Mouse (Mus musculus) B cell, adult 2 months (primary cell): ENCODE results near the gene Galnt6.
A peak's percentile ranks its signal among the peaks of the same experiment; 100 is the strongest.

Experiments
- DNase-seq, 2 experiments: peaks; one replicate each; pipeline ENCODE4 v3.0.0; 2022

The Galnt6 gene

GRCm38 (mm10) chr15:100720066-100720465 is 9.1 kb downstream of the Galnt6 start:
- no peak for DNase-seq

GRCm38 (mm10) chr15:100719217-100719616 is 10.0 kb downstream of the Galnt6 start:
- DNase-seq, result no peak

GRCm38 (mm10) chr15:100718572-100718971 is 10.6 kb downstream of the Galnt6 start:
- peak; percentile 70 for DNase-seq

- no peak for DNase-seq
These were observed 11.2 kb downstream of the Galnt6 start for GRCm38 (mm10) chr15:100717933-100718332.

GRCm38 (mm10) chr15:100715399-100715993 is 13.7 kb downstream of the Galnt6 start:
- no peak for DNase-seq

GRCm38 (mm10) chr15:100714470-100714869 is 14.7 kb downstream of the Galnt6 start:
- no peak for DNase-seq

- DNase-seq, result no peak
These were observed 18.3 kb downstream of the Galnt6 start for GRCm38 (mm10) chr15:100710838-100711237.

GRCm38 (mm10) chr15:100708433-100709078 is 20.6 kb downstream of the Galnt6 start:
- DNase-seq, result no peak

GRCm38 (mm10) chr15:100706226-100706625 is 22.9 kb downstream of the Galnt6 start:
- DNase-seq, result peak; percentile 78 to 85

GRCm38 (mm10) chr15:100705376-100705775 is 23.8 kb downstream of the Galnt6 start:
- no peak for DNase-seq

- no peak for DNase-seq
These were observed 25.3 kb downstream of the Galnt6 start for GRCm38 (mm10) chr15:100703913-100704312.

GRCm38 (mm10) chr15:100701856-100702255 is 27.3 kb downstream of the Galnt6 start:
- DNase-seq, result no peak

GRCm38 (mm10) chr15:100701108-100701507 is 28.1 kb downstream of the Galnt6 start:
- no peak for DNase-seq

- no peak for DNase-seq
These were observed 28.8 kb downstream of the Galnt6 start for GRCm38 (mm10) chr15:100700424-100700823.

GRCm38 (mm10) chr15:100699386-100699785 is 29.8 kb downstream of the Galnt6 start:
- peak; percentile 40 to 53 for DNase-seq

- DNase-seq, result no peak
These were observed 31.1 kb downstream of the Galnt6 start for GRCm38 (mm10) chr15:100698078-100698477.

GRCm38 (mm10) chr15:100694406-100694805 is 34.8 kb downstream of the Galnt6 start:
- DNase-seq, result no peak

- no peak for DNase-seq
These were observed 37.2 kb downstream of the Galnt6 start for GRCm38 (mm10) chr15:100691990-100692389.

- no peak for DNase-seq
These were observed 41.7 kb downstream of the Galnt6 start, which contains the start of gene Cela1 for GRCm38 (mm10) chr15:100687430-100687971. TSS of gene Cela1 (minus strand) at chr15:100687921.

GRCm38 (mm10) chr15:100686989-100687388 is 42.2 kb downstream of the Galnt6 start:
- DNase-seq, result peak in 1 of 2 experiments; percentile 44

- no peak for DNase-seq
These were observed 42.7 kb downstream of the Galnt6 start for GRCm38 (mm10) chr15:100686434-100686833.

GRCm38 (mm10) chr15:100685849-100686248 is 43.3 kb downstream of the Galnt6 start:
- DNase-seq, result no peak

GRCm38 (mm10) chr15:100685255-100685654 is 43.9 kb downstream of the Galnt6 start:
- DNase-seq, result no peak

- no peak for DNase-seq
These were observed 44.7 kb downstream of the Galnt6 start for GRCm38 (mm10) chr15:100684450-100684849.
